Mouse (Mus musculus): ENCODE results near the gene Jak3. TPM values are rescaled to one million over a fixed set of nuclear protein-coding genes. Genes with fewer than 3 reads are reported as not detected.

Jak3 gene
- total RNA-seq, 1 experiment from 2014 or later, result 25.7 TPM

DNA sequence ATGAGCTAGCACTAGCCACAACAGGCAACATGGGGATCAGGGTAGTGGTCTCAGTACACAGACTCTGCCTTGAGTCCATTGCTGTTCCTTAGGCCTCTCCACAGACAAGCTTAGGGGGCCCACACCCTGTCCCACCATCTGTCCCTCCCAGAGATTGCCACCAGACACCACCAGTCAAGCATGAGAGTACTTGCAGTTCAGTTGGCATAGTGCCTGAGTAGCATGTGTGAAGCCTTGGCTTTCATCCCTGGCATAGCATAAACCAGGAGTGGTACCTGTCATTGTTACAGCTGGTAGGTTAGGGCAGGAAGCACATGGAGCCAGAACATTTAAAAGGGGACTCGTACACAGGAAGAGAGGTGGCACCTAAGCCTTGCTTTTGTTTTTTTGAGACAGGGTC lies 16.3 kb upstream of the Jak3 start:
- no peak for ATAC-seq (ENCODE audit: extremely low read depth, insufficient number of reproducible peaks, low FRiP score, poor library complexity, severe bottlenecking)

DNA sequence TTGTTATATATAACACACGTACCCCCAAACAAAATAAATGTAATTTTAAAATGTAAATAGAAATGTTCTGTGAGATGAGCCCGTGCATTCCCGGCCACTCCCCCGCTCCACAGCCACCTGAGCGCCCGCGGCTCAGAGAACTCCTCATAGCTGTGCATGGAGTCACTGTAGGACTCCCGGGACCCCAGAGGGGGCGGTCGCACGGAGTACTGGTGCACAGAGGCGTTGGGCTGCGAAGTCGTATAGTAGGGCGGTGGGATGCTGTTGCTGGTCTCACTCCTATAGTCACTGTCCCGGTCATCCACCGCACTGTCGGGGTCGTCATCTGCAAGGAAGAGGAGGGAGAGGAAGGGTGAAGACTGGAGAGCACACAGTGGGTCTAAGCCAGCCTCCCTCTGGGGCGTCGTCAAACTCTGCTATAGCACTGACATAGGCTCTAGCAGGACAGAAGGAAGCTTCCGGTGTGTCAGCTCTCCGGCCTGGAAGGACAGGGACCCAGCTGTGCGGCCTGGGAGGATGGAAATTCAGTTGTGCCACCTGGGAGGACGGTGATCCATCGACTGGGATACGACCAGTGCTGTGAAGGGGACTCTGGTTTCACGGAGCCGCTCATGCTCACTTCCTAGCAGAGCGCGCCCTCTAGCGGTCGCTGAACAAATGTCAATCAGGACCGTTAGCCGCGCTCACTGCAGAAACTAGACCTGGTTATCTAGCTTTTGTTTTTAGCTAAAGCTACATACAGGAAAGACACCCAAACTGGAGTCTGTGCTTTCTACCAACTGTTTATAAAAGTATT lies 15.6 kb upstream of the Jak3 start:
- peak; percentile 65 for ATAC-seq (ENCODE audit: extremely low read depth, insufficient number of reproducible peaks, low FRiP score, poor library complexity, severe bottlenecking)

DNA sequence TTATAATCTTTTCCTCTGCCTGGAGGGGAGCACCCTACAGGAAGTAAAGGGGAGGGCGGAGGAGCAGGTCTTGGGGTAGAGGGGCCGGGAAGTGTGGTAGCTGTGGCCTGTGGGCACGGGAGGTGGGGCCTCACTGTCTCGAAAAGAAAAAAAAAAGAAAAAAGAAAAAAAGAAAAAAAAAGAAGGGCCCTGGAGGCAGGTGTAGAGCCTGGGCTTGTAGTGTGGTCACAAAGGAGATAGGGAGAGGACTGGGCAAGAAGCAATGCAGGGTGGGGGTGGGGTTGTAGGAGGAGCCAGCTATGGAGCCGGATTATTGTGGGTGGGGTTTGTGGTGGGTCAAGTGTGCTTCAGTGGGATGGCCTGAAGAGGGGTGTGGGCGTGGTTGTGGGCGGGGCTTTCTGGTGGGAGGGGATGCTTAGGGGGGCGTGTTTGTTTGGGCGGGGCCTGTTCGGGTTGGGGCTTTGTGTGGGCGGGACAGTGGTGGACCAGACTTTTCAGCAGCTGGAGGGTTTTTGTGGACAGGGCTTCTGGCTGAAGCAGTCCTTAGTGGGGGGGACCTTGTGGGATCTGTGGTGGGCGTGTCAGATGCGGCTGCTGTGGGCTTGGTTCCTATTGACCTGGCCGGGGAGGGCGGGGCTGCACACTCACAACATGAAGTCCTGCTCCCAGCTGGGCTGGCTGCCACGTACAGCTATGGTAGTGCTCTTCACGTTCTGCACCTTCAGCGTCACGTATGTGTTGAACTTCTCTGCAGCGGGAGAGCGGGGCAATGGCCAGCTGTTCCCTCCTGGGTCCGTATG lies 10.6 kb upstream of the Jak3 start:
- ATAC-seq (ENCODE audit: extremely low read depth, insufficient number of reproducible peaks, low FRiP score, poor library complexity, severe bottlenecking), result no peak

DNA sequence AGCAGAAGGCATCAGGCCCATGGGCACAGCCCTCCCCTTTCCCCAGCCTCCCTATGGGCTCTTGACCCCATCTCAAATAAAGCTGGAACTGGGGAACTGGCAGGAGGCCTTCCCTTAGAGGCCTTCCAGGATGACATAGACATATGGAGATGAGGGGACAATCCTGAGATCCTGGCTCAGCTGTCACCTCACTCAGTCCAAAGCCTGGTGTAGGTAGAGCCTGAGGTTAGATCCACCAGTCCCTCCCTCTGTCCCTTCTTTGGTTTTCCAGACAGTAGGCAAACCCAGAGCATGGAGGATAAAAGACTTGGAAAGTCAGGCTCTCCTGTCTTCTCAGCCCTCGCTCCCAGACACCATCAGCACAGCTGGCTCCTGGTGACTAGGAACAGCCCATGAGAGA lies 9.2 kb upstream of the Jak3 start:
- no peak for ATAC-seq (ENCODE audit: extremely low read depth, insufficient number of reproducible peaks, low FRiP score, poor library complexity, severe bottlenecking)

DNA sequence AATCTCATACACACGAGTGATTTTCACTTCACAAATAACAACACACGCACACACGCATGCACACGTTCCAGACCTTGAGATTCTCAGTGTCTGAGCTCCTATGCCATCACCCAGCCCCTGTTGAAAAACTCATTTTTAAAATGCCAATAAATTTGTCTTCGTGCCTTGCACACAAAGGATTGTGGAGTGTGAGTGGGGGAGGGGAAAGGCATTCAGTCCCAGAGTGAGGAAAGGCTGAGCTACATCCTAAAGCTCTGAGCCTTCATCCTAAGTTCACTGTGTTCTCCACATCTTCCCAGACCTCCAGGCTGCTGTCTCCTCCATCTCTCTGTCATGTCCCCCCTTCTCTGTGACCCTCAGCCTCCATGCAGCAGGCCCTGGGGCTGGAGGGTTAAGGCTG lies 8.8 kb upstream of the Jak3 start:
- ATAC-seq (ENCODE audit: extremely low read depth, insufficient number of reproducible peaks, low FRiP score, poor library complexity, severe bottlenecking), result no peak

DNA sequence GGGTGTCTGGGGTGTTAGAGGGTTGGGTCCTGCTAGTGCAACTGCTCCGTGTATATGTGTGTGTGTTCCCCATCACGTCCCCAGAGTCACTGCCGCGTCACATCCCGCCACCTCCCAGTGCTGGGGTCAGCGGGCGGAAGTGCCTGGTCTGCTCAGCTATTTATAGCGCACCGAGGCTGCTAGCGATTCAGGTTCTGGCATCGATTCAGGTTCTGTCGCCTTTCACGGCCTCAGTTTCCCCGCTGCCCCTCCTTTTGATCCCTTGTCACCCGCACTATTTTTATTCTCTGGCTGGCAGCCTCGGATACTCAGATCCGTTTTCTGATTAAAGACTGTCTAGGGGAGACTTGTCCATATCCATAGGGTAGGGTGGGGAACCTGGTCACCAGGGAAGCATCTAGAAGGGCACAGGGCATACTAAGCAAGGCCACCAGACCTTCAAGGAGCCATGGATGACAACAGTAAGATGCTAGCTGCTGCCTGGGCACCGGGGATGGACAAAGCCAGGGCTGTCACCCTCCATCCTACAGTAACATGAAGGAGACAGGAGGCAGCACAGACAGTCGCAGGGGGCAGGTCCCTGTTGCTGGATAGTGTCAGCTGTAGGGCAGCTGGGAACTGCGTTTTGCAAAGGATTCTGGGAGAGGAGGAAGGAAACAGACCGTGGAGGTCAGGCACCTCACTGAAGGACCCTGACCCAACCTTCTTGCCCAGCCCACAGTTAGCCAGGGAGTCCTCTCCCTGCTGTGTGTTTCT lies 7.7 kb upstream of the Jak3 start:
- peak; percentile 54; the same call in 1 of the 2 replicates for ATAC-seq (ENCODE audit: extremely low read depth, insufficient number of reproducible peaks, low FRiP score, poor library complexity, severe bottlenecking)

DNA sequence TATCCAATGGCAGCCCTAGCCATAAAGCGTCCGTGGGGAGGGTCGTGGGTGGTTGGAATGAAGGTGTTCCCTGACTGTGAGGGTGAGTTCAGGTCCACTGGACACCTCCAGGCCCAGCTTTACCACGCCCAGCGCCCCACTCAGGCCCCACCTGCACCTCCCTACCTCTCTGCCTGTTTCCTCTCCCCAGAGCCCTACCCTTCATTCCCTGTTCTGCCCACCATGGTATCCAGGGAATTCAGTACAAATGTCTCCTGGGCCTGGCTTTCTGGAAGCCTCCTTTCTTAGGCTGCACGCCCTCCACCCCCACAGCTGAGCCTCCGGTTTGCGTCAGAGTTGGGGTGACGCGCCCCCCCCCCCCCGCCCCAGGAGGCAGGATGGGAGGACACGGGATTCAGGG lies 5.9 kb upstream of the Jak3 start:
- no peak for ATAC-seq (ENCODE audit: extremely low read depth, insufficient number of reproducible peaks, low FRiP score, poor library complexity, severe bottlenecking)

DNA sequence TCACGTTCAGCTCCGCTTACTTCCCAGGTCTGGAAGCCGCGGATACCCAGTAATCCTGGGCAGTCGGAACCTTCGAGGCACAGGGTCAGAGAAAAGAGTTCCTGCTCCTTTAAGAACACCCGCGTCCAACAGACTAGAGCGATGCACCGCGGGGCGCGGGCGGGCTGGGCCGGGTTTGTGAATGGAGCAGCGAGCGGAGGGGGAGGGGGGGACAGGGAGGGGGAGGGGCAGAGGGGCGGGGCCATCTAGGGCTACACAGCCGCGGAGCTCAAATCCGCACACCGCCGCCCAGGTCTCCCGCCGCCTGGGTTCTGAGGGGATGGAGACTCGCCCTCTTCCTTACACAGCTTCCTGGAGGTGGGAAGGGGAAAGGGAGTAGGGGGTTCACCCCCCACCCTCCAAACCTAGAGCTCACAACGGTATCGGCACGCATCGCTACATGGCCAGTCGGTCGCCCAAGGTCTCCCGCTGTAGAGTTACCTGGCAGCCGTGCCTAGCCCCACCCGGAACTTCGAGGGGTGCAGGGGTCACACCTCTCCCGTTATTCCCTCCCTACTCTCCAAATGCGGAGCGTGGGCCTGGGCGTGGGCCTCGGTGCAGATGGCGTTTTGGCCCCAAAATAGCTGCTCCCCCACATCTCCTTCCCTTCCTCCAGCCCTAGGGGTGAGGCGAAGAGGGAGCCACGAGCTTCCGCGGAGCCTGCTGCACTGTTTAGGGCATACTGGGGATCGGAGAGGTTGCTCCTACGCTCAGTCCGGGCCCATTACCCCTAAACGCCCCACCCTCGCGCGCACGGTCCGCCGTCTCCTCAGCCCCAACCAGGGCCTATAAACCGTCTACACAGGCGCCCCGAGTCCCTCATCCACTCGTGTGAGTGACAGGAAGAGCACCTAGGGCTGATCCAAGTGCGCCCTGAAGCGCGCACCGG lies 5.2 kb upstream of the Jak3 start:
- ATAC-seq (ENCODE audit: extremely low read depth, insufficient number of reproducible peaks, low FRiP score, poor library complexity, severe bottlenecking), result no peak

DNA sequence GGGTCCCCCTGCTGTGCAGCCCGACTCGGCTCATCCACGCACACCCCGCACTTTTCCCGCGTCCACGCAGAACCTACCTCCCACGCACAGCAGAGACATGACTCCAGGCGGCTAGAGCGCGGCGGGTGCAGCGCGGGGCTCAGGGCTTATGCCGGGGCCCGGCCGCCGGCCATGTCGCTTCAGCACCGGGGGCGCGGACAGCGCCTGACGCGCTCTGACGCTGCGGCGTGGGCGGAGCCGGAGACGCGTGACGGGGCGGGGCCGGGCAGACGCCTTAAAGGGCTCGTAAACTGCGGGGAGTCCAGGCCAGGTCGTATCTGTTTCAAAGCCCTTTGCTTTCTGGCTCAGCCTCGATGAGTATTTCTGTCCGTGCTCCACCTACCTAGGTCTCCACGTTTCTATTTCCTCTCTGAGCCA lies 4.5 kb upstream of the Jak3 start, which contains the start of gene Unc13a:
Gene Unc13a (minus strand): TSS at position 209 of the 417 bp plus-strand sequence.
- peak; percentile 62 for ATAC-seq (ENCODE audit: extremely low read depth, insufficient number of reproducible peaks, low FRiP score, poor library complexity, severe bottlenecking)

DNA sequence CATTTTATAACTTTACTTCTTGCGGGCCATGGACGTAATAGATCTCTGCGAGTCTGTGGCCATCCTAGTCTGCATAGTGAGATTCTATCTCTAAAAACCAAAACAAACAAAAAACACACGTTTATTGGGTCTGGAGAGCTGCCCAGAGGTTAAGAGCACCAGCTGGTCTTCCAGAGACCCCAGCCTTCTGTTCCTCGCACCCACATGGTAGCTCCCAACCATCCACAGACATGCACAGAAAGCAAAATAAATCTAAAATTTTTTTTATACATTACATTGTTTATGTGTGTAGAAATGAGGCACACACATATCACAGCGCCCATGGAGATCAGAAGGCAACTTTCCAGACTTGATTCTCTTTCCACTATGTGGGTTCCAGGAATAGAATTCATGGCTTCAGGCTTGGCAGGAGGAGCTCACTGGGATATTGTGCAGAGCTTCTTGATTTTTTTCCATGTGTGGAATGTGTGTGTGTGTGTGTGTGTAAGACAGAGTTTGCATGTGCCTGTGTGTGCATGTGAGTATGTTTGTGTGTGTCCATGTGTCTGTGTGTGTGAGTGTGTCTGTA lies 3.8 kb upstream of the Jak3 start:
- ATAC-seq (ENCODE audit: extremely low read depth, insufficient number of reproducible peaks, low FRiP score, poor library complexity, severe bottlenecking), result no peak

DNA sequence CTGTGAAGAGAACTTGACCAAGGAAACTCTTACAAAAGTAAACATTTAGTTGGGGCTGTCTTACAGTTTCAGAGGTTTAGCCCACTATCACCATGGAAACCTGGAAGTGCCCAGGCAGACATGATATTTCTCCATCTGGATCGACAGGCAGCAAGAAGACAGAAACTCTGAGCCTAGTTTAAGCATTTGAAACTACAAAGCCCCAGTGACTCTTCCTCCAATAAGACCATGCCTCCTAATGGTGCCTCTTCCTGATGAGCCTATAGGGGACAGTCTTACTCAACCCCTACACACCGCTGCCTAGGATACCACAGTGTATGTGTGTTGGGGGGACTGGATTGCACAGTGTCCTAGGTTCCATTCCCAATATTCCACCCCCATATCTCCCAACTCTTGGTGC lies 2.0 kb upstream of the Jak3 start:
- no peak for ATAC-seq (ENCODE audit: extremely low read depth, insufficient number of reproducible peaks, low FRiP score, poor library complexity, severe bottlenecking)

DNA sequence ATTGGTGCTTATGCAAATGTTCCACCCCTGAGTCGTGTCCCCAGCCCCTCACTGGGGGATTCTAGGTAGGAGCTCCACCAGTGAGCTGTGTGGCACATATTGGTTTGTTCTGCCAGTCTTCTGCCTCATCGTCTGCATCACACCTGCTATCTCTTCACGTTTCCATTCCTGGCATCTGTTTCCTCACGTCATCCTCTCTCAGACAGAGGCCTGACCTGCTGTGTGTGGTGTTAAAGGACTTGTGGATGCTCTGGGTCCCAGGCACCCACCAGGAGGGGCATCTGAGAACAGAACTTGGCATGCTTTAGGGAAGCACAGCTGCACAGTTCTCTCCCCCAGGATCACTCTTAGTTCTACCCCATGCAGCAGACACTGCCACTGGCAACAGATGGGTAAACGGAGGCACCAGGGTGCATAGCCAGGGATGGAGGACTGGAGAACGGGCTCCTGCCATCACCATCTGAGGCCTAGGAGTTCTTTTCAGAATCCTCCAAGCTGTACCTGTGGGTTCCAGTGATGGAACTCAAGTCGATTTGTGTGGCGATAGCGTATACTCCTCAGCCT lies 558 bp upstream of the Jak3 start:
- no peak for ATAC-seq (ENCODE audit: extremely low read depth, insufficient number of reproducible peaks, low FRiP score, poor library complexity, severe bottlenecking)

DNA sequence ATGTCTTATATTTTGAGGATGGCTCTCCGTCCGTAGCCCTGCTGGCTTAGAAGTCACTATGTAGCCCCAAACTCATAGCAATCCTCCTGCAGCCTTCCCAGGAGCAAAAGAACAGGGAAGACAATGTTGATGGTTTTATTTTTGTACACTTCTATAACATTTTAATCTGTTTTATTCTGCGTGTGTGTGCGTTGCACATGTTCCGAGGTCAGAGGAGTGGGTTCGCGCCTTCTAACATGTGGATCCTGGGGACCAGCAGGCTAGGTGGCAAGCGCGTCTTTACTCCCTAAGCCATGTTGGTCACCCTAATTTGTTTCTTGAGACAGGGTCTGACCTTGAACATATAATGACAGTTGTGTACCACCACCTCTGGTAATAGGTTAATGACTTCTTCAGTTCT lies 707 bp downstream of the Jak3 start:
- ATAC-seq (ENCODE audit: extremely low read depth, insufficient number of reproducible peaks, low FRiP score, poor library complexity, severe bottlenecking), result no peak

DNA sequence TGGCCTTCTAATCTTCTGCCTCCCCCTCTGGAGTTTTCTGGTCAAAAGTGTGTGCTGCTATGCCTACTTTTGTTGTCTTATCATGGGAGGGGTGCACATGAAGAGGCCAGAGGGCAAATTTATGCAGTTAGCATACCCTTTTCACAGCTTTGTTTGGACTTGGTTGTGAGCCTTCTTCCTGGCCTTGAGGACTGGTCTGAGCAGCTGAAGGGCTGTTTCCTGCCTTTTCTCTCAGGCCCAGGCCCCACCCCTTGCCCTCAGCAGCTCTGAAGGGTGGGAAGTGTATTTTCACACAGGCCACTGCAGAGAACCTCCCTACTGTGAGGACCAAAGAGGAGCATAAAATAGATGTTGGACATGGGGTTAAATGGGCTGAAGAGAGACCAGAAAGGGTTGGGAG lies 1.5 kb downstream of the Jak3 start:
- no peak for ATAC-seq (ENCODE audit: extremely low read depth, insufficient number of reproducible peaks, low FRiP score, poor library complexity, severe bottlenecking)

DNA sequence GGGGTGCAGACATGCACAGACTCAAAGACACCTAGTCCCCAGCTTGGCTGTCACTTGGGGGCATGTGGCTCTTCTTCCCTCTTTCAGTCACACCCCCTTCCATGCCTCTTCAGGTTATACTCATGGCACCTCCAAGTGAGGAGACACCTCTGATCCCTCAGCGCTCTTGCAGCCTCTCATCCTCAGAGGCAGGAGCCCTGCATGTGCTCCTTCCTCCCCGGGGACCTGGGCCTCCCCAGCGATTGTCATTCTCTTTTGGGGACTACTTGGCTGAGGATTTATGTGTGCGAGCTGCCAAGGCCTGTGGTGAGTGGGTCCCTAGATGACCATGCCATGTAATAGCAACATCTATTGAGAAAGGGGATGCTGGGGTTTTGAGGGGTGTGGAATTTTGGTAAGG lies 2.1 kb downstream of the Jak3 start:
- no peak for ATAC-seq (ENCODE audit: extremely low read depth, insufficient number of reproducible peaks, low FRiP score, poor library complexity, severe bottlenecking)

DNA sequence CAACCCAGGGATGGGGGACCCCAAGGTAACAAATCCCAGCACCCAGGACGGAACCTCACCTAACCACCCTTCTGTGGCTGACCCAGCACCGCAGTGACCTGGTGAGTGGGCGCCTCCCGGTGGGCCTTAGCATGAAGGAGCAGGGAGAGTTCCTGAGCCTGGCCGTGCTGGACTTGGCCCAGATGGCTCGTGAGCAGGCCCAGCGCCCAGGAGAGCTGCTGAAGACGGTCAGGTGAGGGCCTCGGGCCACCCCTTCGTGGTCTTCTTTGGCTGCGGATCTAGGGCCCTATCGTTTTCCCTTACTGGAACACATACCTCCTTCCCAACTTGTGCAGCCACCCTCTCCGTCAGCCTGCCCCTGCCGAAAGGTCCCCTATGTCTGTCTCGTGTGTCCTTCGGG lies 3.0 kb downstream of the Jak3 start:
- no peak for ATAC-seq (ENCODE audit: extremely low read depth, insufficient number of reproducible peaks, low FRiP score, poor library complexity, severe bottlenecking)

DNA sequence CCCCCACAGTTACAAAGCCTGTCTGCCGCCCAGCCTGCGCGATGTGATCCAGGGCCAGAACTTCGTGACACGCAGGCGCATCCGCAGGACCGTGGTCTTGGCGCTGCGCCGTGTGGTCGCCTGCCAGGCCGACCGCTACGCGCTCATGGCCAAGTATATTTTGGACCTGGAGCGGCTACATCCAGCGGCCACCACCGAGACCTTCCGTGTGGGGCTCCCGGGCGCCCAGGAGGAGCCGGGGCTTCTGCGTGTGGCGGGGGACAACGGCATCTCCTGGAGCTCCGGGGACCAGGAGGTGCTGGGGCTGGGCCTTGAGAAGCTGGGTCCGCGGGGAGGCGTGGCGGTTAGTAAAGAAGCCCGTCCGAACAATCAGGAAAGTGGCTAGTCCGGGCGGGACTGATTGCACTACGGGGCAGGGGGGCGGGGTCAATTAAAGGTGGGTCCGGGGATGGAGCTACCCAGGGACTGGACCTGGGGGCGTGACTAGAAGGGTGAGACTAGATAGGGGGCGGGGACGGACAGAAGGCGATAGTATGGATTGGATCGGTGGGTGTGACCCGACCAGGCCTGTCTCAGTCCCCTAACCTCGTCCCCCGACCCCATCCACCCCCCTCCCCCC lies 3.6 kb downstream of the Jak3 start:
- no peak for ATAC-seq (ENCODE audit: extremely low read depth, insufficient number of reproducible peaks, low FRiP score, poor library complexity, severe bottlenecking)

DNA sequence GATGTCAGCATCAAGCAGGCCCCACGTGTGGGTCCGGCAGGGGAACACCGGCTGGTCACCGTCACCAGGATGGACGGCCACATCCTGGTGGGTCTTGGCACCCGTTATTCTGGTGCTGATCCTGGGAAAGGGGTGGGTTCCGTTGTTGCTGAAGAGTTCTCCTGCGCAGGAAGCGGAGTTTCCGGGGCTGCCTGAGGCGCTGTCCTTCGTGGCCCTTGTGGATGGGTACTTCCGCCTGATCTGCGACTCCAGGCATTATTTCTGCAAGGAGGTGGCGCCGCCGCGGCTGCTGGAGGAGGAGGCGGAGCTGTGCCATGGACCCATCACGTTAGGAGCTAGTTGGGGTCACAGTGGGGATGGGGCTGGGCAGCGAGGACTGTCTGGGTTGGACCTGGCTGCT lies 4.4 kb downstream of the Jak3 start:
- ATAC-seq (ENCODE audit: extremely low read depth, insufficient number of reproducible peaks, low FRiP score, poor library complexity, severe bottlenecking), result no peak
